Mouse (Mus musculus) stomach, embryonic 16.5 days (tissue): Measurements from ENCODE around the gene Bbs4. TPM values are rescaled to one million over a fixed set of nuclear protein-coding genes. Genes with fewer than 3 reads are reported as not detected.

Source experiments
- ATAC-seq: fragments of 200-750 bp; cut with Nextera tagmentation; 2 replicates; pipeline ENCODE4 v1.8.0; 2017; ENCODE audit warnings: moderate number of reproducible peaks, moderate TSS enrichment; ENCODE audit not compliant: insufficient read depth, low FRiP score
- H3K27ac ChIP-seq: fragments of 300-500 bp; sonication (generic); 2 replicates; pipeline ENCODE4 v1.5.1; 2014; ENCODE audit warnings: low read length
- H3K27me3 ChIP-seq: fragments of 300-500 bp; sonication (generic); 2 replicates; pipeline ENCODE4 v1.6.1; 2014; ENCODE audit warnings: low read length, control low read depth, mixed read lengths; ENCODE audit not compliant: control insufficient read depth, insufficient read depth
- H3K36me3 ChIP-seq: fragments of 300-500 bp; sonication (generic); 2 replicates; pipeline ENCODE4 v1.6.1; 2014; ENCODE audit warnings: low read length; ENCODE audit not compliant: control insufficient read depth, insufficient read depth
- H3K4me1 ChIP-seq: fragments of 300-500 bp; sonication (generic); 2 replicates; pipeline ENCODE4 v1.6.1; 2014; ENCODE audit warnings: low read length, control low read depth, mixed read lengths; ENCODE audit not compliant: control insufficient read depth, insufficient read depth
- H3K4me2 ChIP-seq: fragments of 300-500 bp; sonication (generic); 2 replicates; pipeline ENCODE4 v1.6.1; 2014; ENCODE audit warnings: low read depth, low read length, mixed read lengths
- H3K4me3 ChIP-seq: fragments of 300-500 bp; sonication (generic); replicated peaks from 2 replicates; pipeline ENCODE4 v1.5.1; 2014; ENCODE audit warnings: mild to moderate bottlenecking, low read length
- H3K9ac ChIP-seq: fragments of 300-500 bp; sonication (generic); 2 replicates; pipeline ENCODE4 v1.6.1; 2014; ENCODE audit warnings: low read length
- H3K9me3 ChIP-seq: fragments of 300-500 bp; sonication (generic); replicated peaks from 2 replicates; pipeline ENCODE4 v1.6.1; 2016; ENCODE audit warnings: low read length, control low read depth; ENCODE audit not compliant: control insufficient read depth
- WGBS: fragments of 180-500 bp; shearing (Covaris S2); extraction: QIAGEN DNeasy Blood & Tissue Kit; methylation state at CpG from one replicate; pipeline ENCODE4 v1.1.7; 2014; 5-methylcytosine and 5-hydroxymethylcytosine counted together
- polyA plus RNA-seq: library from polyadenylated mRNA; unstranded; fragments of >200 nt; fragmentation: Nextera tagmentation; extraction: Ambion mirVana; gene quantifications from 2 replicates; pipeline ENCODE4 v1.2.1, GENCODE M21; 2015

The Bbs4 gene
- polyA plus RNA-seq, 1 experiment from 2014 or later, result 10.7 TPM

- 0 out of 2 replicates have a peak overlapping the region, but pooled peaks have one; percentile 8 for H3K27ac ChIP-seq
- H3K9me3 ChIP-seq, result no peaks in the 10 kb centered on the region
- H3K4me2 ChIP-seq, result no peak overlapping the region
- H3K9ac ChIP-seq, result no peak overlapping the region
- ATAC-seq, result no peak
- no peaks in the 10 kb centered on the region for H3K36me3 ChIP-seq
- 53% methylated on average over 6 of the region's 6 CpGs for WGBS
- no peak overlapping the region for H3K4me3 ChIP-seq
- no peaks in the 10 kb centered on the region for H3K27me3 ChIP-seq
- H3K4me1 ChIP-seq, result peaks cover 16% of the 10 kb centered on the region
Measured at GRCm38 (mm10) chr9:59289529-59290115, 63.7 kb downstream of the Bbs4 start.

GRCm38 (mm10) chr9:59288685-59289410 lies 64.5 kb downstream of the Bbs4 start:
- no peaks in the 10 kb centered on the region for H3K9me3 ChIP-seq
- H3K27ac ChIP-seq, result 0 out of 2 replicates have a peak overlapping the region, but pooled peaks have one; percentile 8
- H3K9ac ChIP-seq, result no peak overlapping the region
- peaks cover 16% of the 10 kb centered on the region for H3K4me1 ChIP-seq
- H3K36me3 ChIP-seq, result no peaks in the 10 kb centered on the region
- no peak overlapping the region for H3K4me3 ChIP-seq
- WGBS, result 70% methylated on average over 3 of the region's 3 CpGs
- ATAC-seq, result no peak
- H3K4me2 ChIP-seq, result no peak overlapping the region
- no peaks in the 10 kb centered on the region for H3K27me3 ChIP-seq

- Histone ChIP-seq H3K4me3 (no peak overlapping the region), H3K27me3 (no peaks in the 10 kb centered on the region), H3K27ac (no peak overlapping the region), H3K4me2 (no peak overlapping the region), H3K9me3 (no peaks in the 10 kb centered on the region), H3K9ac (no peak overlapping the region), H3K36me3 (no peaks in the 10 kb centered on the region), H3K4me1 (peaks cover 16% of the 10 kb centered on the region)
- no peak for ATAC-seq
- WGBS, result 88% methylated on average over 5 of the region's 5 CpGs
Measured at GRCm38 (mm10) chr9:59288058-59288457, 65.2 kb downstream of the Bbs4 start.

GRCm38 (mm10) chr9:59285614-59286013 lies 67.7 kb downstream of the Bbs4 start:
- H3K4me1 ChIP-seq, result peaks cover 7% of the 10 kb centered on the region
- H3K36me3 ChIP-seq, result no peaks in the 10 kb centered on the region
- no peak overlapping the region for H3K4me2 ChIP-seq
- H3K27ac ChIP-seq, result no peak overlapping the region
- no peak overlapping the region for H3K4me3 ChIP-seq
- ATAC-seq, result no peak
- no peak overlapping the region for H3K9ac ChIP-seq
- H3K9me3 ChIP-seq, result no peaks in the 10 kb centered on the region
- no peaks in the 10 kb centered on the region for H3K27me3 ChIP-seq
- 62% methylated on average over 6 of the region's 6 CpGs for WGBS

- H3K27me3 ChIP-seq, result no peaks in the 10 kb centered on the region
- H3K4me1 ChIP-seq, result no peaks in the 10 kb centered on the region
- H3K4me3 ChIP-seq, result no peak overlapping the region
- no peaks in the 10 kb centered on the region for H3K9me3 ChIP-seq
- H3K36me3 ChIP-seq, result no peaks in the 10 kb centered on the region
- no peak overlapping the region for H3K9ac ChIP-seq
- 40% methylated on average over 7 of the region's 7 CpGs for WGBS
- peak overlapping the region; percentile 31 for H3K4me2 ChIP-seq
- peak; percentile 19; the same call in 1 of the 2 replicates for ATAC-seq
- no peak overlapping the region for H3K27ac ChIP-seq
Measured at GRCm38 (mm10) chr9:59282683-59282986, 70.7 kb downstream of the Bbs4 start.

- H3K4me3 ChIP-seq, result no peak overlapping the region
- no peaks in the 10 kb centered on the region for H3K9me3 ChIP-seq
- H3K4me2 ChIP-seq, result peak overlapping the region; percentile 31
- no peak overlapping the region for H3K9ac ChIP-seq
- H3K27ac ChIP-seq, result no peak overlapping the region
- H3K27me3 ChIP-seq, result no peaks in the 10 kb centered on the region
- 34% methylated on average over 27 of the region's 27 CpGs for WGBS
- H3K36me3 ChIP-seq, result no peaks in the 10 kb centered on the region
- ATAC-seq, result peak; percentile 78
- no peaks in the 10 kb centered on the region for H3K4me1 ChIP-seq
Measured at GRCm38 (mm10) chr9:59281871-59282682, 71.2 kb downstream of the Bbs4 start.

GRCm38 (mm10) chr9:59280888-59281287 lies 72.4 kb downstream of the Bbs4 start:
- Histone ChIP-seq H3K9me3 (no peaks in the 10 kb centered on the region), H3K27me3 (no peaks in the 10 kb centered on the region)
- WGBS, result 88% methylated on average over 5 of the region's 5 CpGs

GRCm38 (mm10) chr9:59278694-59279093 lies 74.6 kb downstream of the Bbs4 start:
- Histone ChIP-seq H3K4me3 (no peak overlapping the region), H3K4me1 (no peaks in the 10 kb centered on the region), H3K27me3 (no peaks in the 10 kb centered on the region), H3K9me3 (no peaks in the 10 kb centered on the region), H3K4me2 (no peak overlapping the region), H3K9ac (no peak overlapping the region), H3K27ac (no peak overlapping the region), H3K36me3 (no peaks in the 10 kb centered on the region)
- 63% methylated on average over 5 of the region's 5 CpGs for WGBS
- no peak for ATAC-seq

More at GRCm38 (mm10) chr9:59280888-59281287, 72.4 kb downstream of the Bbs4 start:
- no peak overlapping the region for H3K27ac ChIP-seq
- no peak for ATAC-seq
- no peak overlapping the region for H3K9ac ChIP-seq
- H3K36me3 ChIP-seq, result no peaks in the 10 kb centered on the region
- no peak overlapping the region for H3K4me3 ChIP-seq
- no peaks in the 10 kb centered on the region for H3K4me1 ChIP-seq
- no peak overlapping the region for H3K4me2 ChIP-seq

GRCm38 (mm10) chr9:59278199-59278598 lies 75.1 kb downstream of the Bbs4 start:
- no peak overlapping the region for H3K4me3 ChIP-seq
- H3K9ac ChIP-seq, result no peak overlapping the region
- 89% methylated on average over 2 of the region's 2 CpGs for WGBS
- no peaks in the 10 kb centered on the region for H3K4me1 ChIP-seq
- H3K4me2 ChIP-seq, result no peak overlapping the region
- no peaks in the 10 kb centered on the region for H3K27me3 ChIP-seq
- H3K36me3 ChIP-seq, result no peaks in the 10 kb centered on the region
- no peak overlapping the region for H3K27ac ChIP-seq
- H3K9me3 ChIP-seq, result no peaks in the 10 kb centered on the region
- ATAC-seq, result no peak
